Mouse (Mus musculus): ENCODE results near the gene Ttc13. TPM values are rescaled to one million over a fixed set of nuclear protein-coding genes. Genes with fewer than 3 reads are reported as not detected.

Gene Ttc13
- total RNA-seq, 2 experiments from 2014 or later = 45.4 to 53.5 TPM

DNA sequence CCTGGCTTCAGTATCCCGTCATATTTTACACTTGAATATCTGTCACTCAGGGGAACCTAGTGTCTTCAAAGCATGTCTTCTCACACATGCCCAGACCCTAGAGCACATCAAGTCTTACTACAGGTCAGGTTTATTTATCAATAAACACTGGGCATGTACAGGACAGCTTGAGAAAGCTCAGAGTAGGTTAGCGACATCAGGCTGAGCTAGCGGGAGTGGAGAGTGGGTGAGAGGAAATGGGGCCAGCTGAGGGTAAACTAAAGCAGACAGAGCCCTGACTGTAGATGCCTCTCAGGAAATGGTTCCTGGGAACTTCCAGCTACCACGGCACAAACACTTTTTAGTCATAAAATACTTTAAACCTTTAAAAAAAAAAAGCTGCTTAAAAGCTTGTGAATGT is 18.3 kb downstream of the Ttc13 start:
- no peak for DNase-seq

- DNase-seq = no peak
Measured at GRCm38 (mm10) chr8:124702183-124702582, 19.6 kb downstream of the Ttc13 start.

- DNase-seq = no peak
Measured at GRCm38 (mm10) chr8:124701023-124701422, 20.8 kb downstream of the Ttc13 start.

DNA sequence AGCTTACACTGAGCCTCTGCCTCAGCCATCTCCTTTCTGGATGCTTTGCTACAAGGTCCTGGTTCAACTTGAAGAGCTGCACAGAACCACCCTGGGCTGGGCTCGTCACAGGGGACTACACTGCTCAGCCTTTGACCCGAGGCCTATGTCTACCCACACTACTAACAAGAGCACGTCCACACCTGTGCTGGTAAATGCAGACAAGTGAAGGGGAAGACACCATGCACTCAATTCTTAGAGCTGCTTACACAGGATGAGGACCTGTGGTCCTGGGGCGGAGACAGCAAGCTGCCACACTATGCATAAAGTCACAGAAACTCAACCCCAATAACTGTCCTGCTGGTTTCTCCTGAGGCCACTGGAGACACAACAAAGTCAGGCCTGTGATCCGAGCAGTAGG is 21.5 kb downstream of the Ttc13 start:
- no peak for DNase-seq

DNA sequence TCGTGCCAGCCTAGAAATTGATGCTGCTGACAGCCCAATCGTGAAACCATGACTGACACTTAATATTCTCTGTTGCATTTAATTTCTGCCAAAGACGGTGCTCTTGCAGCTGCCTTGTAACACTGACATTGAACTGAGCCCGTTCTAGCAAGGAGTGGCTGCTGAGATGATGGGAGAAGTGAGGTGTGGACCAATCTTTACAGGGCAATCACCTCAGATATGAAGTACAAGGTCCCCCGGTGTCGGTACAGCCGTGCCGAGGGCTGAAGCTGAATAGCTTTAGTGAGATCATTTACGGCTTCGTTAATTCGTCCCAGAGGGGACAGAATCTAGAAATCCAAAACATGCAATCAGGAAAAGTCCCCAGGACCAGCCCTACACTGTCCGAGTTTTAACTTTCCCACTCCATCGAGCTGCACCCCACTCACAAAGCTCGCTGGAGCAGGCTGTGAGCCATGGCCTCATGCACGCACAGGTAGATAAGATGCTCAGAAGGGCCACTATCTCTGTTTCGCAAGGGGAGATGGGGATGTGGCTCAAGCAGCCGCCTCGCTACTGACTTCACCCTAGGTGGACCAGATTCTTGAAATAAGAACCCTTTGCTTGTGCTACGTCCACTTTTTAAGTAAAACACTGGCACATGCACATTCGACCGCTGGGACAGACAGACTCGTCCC is 26.2 kb downstream of the Ttc13 start:
- DNase-seq = no peak

DNA sequence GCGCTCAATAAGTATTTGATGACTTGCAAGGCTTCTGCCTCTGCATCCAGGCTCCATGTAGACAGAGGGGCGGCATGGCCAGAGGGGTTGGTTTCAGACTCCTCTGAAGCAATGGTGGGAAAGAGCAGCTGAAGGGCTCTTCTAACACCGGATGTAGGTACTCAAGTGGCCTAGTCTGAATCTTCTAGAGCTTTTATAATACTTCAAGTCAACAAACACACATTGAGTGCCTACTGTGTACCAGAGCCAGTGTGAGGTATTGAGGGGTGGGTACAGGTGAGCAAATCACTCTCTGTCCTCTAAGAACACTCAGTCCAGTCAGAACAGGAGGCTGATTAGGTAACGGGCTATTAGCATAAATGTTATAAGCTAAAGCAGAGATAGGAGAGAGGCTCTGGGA is 30.1 kb downstream of the Ttc13 start:
- DNase-seq = no peak

- no peak for DNase-seq
Measured at GRCm38 (mm10) chr8:124688899-124689298, 32.9 kb downstream of the Ttc13 start.

- DNase-seq = no peak
Measured at GRCm38 (mm10) chr8:124682218-124682617, 39.6 kb downstream of the Ttc13 start.

DNA sequence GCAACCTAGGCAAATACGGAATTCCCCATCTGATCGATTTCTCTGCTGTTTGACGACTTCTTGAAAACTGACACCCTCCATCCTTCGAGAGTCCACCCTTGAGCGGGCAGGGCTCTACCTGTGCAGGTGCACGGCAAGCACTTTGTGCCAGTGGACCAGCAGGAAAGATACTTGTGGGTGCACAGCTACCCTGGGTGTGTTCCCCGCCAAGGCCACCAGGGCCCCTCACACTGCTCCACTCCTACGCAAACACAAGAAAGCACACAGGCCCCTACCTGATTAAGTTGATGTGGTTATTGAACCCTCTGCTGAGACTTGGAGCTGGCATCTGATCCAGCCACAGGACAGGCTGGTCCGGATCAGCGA is 40.0 kb downstream of the Ttc13 start:
- DNase-seq = no peak

DNA sequence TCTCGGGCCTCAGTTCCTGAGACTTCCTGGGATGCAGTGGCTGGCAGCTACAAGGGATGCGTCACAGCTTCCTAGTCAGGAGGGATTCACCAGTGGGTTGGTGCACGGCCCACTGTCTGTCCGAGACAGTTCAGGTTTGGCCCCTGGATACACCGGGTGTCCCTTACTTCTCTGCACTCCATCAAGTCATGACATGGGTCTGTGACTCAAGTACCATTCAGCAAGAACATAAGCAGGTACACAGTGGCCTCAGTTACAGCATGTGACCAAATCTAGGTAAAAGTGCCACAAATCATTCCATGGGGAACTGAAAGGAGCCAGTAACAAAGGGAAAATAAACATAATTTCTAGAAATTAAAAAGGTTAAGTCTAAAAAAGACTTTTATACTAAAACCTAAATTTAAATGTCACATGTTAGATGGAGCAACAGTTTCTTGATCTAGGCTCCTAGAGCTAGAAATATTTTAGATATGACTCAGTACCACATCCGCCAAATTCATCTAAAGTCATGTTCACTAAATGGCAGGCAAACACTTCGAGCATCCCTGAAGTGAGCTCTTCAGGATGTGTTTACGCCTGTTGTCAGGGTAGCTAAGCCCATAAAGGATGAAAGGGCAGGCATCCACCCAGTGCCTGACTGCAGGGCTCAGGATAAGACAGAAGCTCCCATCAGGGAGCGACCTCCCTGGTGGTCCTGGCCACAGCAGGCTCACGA is 40.5 kb downstream of the Ttc13 start:
- no peak for DNase-seq

GRCm38 (mm10) chr8:124678246-124678645 is 43.5 kb downstream of the Ttc13 start:
- no peak for DNase-seq

- DNase-seq = peak; percentile 84 to 86
Measured at GRCm38 (mm10) chr8:124677486-124677885, 44.3 kb downstream of the Ttc13 start.

DNA sequence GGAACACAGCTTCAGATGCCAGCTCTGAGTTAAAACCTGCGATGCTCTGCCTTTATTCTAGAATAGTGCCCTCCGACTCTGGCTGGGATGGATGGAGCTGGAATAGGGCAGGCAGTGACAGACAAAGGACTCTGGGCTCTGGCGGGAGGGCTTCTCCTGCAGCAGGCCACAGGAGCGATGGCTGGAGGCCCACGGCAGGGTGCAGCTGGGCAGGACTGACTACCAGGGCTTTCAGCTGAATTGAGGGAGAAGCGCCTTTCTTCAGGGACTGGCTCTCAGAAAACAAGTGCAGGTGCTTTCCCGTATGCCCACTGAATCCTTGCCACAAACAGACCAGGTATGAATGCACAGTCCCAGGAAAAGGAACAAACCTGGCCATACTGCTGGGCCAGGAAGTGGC is 44.7 kb downstream of the Ttc13 start:
- DNase-seq = peak; percentile 34 to 42

GRCm38 (mm10) chr8:124676661-124677060 is 45.1 kb downstream of the Ttc13 start:
- peak in 1 of 2 experiments; percentile 35 for DNase-seq

- no peak for DNase-seq
Measured at GRCm38 (mm10) chr8:124672345-124672744, 49.4 kb downstream of the Ttc13 start.

- no peak for DNase-seq
Measured at GRCm38 (mm10) chr8:124668798-124669197, 53.0 kb downstream of the Ttc13 start.

- DNase-seq = no peak
Measured at GRCm38 (mm10) chr8:124664414-124664813, 57.4 kb downstream of the Ttc13 start.

DNA sequence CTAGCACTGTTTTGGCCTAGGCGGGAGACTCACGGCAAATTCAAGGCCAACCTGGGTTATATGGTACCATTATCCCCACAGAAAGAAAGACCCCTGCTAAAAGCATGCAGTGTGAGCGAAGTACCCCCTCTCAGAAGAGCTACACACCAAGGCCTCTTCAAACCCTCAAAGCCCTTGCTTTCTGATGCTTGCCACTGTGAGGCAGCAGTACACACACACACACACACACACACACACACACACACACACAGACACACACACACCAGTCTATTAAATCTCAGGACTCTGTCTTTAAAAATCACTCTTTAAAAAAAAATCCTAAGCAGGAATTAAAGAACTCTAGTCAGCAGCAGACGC is 57.9 kb downstream of the Ttc13 start:
- no peak for DNase-seq

DNA sequence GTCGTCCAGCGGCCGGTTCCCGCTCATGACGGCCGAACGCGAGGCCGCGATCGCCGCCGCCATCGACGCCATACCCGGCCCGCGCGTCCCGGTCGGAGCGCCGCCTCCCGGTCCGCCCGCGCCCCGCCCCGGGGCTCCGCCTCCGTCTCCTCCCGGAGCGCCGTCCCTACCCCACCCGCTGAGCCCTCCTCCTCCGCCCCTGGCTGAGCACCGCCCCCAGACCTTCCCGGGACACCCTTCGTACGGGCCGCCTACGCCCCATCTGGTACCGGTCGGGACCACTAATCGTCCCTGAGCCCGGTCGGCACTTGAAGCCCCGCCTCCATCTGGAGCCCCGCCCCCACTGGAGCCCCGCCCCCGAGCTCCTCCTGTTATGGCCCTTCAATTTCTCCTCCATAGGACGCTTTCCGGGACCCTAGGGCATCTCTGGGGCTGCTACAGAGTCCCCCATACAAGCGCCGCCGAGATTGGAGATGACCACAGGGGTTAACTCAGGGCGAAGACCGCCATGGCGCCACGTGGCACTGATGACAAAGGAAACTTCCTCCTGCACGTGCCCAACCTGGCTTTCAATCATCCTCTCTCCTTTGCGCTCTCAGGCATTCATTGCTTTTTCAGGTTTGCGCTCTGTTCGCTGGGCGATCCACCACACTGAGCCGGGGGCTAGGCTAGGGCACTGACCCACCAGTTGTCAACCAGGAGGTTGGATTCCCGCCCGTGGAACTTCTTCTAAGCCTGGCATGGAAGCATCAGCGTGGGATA is 58.5 kb downstream of the Ttc13 start, which contains the start of gene 2310022B05Rik:
Gene 2310022B05Rik, minus strand, starts transcription at position 258 of the 762 bp plus-strand sequence.
- DNase-seq = peak; percentile 84 to 85

DNA sequence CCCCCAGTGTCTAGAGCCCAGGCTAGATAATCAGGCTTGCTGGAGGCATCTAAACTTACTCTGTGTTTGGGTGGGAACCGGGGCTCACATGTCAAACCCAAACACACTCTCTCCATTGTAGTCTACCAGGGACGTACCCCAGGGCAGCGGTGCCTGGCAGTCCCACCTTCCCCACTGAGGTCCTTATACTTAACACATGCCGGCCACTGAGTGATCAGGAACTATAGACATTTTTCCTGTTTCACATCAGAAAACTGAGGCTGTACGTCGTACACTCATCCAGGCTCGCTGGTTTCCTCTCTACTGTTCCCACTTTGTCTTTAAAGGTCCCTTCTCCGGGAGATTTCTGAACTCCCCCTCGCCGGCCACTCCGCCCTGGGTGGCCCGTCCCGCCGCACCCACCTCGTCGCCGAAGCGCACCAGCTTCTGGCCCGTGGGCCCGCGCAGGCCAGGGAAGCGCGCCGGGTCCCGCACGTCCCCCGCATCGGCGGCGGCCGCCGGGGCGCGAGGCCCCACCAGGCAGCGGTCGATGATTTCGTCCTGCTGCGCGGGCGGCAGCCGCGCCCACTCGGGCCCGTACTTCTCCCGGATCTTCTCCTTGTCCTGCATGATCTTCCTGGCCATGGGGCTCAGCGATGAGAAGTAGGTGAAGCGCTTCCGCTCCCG is 59.2 kb downstream of the Ttc13 start:
- DNase-seq = no peak

GRCm38 (mm10) chr8:124661781-124662180 is 60.0 kb downstream of the Ttc13 start:
- DNase-seq = no peak

DNA sequence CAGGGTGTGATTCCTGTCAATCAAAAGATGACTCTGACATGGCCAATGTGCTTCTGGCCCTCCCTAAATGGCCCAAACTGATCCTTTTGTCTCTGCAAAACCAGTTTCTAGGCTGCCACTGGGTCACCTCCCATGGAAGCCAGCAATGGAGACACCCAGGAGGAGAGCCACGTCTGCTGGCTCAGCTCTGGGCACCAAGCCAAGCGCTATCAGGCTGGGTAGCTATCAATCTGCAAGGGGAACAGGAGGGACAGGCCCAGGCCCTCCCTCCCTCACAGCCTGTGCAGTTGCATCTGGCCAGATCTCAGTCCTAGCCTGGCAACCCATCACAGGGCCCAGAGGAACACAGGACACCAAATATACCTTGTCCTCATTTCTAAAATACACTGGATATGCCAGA is 63.4 kb downstream of the Ttc13 start:
- DNase-seq = peak in 1 of 2 experiments; percentile 49

GRCm38 (mm10) chr8:124657961-124658360 is 63.8 kb downstream of the Ttc13 start:
- DNase-seq = no peak
